Comparison of ENCODE assay signal across 8 mouse cellular contexts in genomic region chr11:85312818-85313217, GRCm38 (mm10). TPM values are rescaled to one million over a fixed set of nuclear protein-coding genes. Genes with fewer than 3 reads are reported as not detected.
DNase-seq lines count a peak whose midpoint lies in the region; ATAC-seq and TF ChIP-seq lines count a peak whose summit lies in the region.

No protein-coding gene starts in this region.

- no peaks in the 10 kb centered on the region for H3K36me3 ChIP-seq in embryonic facial prominence, embryonic 11.5 days (replicated peaks; ENCODE audit: control insufficient read depth, insufficient read depth, low read depth, low read length)
- peaks cover 7% of the 10 kb centered on the region for H3K36me3 ChIP-seq in heart, embryonic 11.5 days (ENCODE audit: control insufficient read depth, insufficient read depth, low read length)
- H3K36me3 ChIP-seq in kidney, embryonic 14.5 days (ENCODE audit: control insufficient read depth, insufficient read depth, low read length): peaks cover 8% of the 10 kb centered on the region; the same call in 1 of the 2 replicates
- H3K36me3 ChIP-seq in limb, embryonic 14.5 days (ENCODE audit: control insufficient read depth, insufficient read depth, low read length): 0 out of 2 replicates have a peak, but pooled peaks cover 2% of the 10 kb centered on the region
- no peaks in the 10 kb centered on the region for H3K36me3 ChIP-seq in myocyte (ENCODE audit: control insufficient read depth, insufficient read depth)

- H3K79me2 ChIP-seq in myocyte (ENCODE audit: control insufficient read depth, insufficient read depth): peaks cover 56% of the 10 kb centered on the region

- no peak for ATAC-seq in embryonic facial prominence, embryonic 11.5 days (replicated peaks; ENCODE audit: insufficient number of reproducible peaks, low FRiP score, low TSS enrichment, low read depth)
- ATAC-seq in heart, embryonic 11.5 days (replicated peaks; ENCODE audit: insufficient number of reproducible peaks, low FRiP score, low TSS enrichment): no peak
- ATAC-seq in kidney, embryonic 14.5 days (ENCODE audit: low FRiP score, low TSS enrichment): no peak
- peak; percentile 60; the same call in 1 of the 2 replicates for ATAC-seq in limb, embryonic 14.5 days (ENCODE audit: low FRiP score, low read depth)

- WGBS in embryonic facial prominence, embryonic 11.5 days: 29% methylated on average over 2 of the region's 2 CpGs
- WGBS in heart, embryonic 11.5 days (ENCODE audit: insufficient replicate concordance): 32% methylated on average over 2 of the region's 2 CpGs
- 18% methylated on average over 2 of the region's 2 CpGs for WGBS in kidney, embryonic 14.5 days
- WGBS in limb, embryonic 14.5 days: 5% methylated on average over 2 of the region's 2 CpGs

- no peaks in the 10 kb centered on the region for H3K27me3 ChIP-seq in embryonic facial prominence, embryonic 11.5 days (ENCODE audit: control insufficient read depth, insufficient read depth, low read length)
- no peaks in the 10 kb centered on the region for H3K27me3 ChIP-seq in heart, embryonic 11.5 days (ENCODE audit: control insufficient read depth, insufficient read depth, low read length)
- H3K27me3 ChIP-seq in kidney, embryonic 14.5 days (ENCODE audit: control insufficient read depth, insufficient read depth, low read length): no peaks in the 10 kb centered on the region
- H3K27me3 ChIP-seq in limb, embryonic 14.5 days (ENCODE audit: control insufficient read depth, insufficient read depth, low read length): no peaks in the 10 kb centered on the region
- H3K27me3 ChIP-seq in myocyte (ENCODE audit: control insufficient read depth, insufficient read depth, insufficient read length): no peaks in the 10 kb centered on the region

- peak overlapping the region; percentile 56 for H3K4me2 ChIP-seq in embryonic facial prominence, embryonic 11.5 days (ENCODE audit: low read depth, low read length)
- peak overlapping the region; percentile 90 for H3K4me2 ChIP-seq in heart, embryonic 11.5 days
- H3K4me2 ChIP-seq in kidney, embryonic 14.5 days (replicated peaks; ENCODE audit: low read depth, low read length): peak overlapping the region; percentile 62
- H3K4me2 ChIP-seq in limb, embryonic 14.5 days (replicated peaks; ENCODE audit: low read depth, low read length, severe bottlenecking): peak overlapping the region; percentile 66
- H3K4me2 ChIP-seq in myocyte (ENCODE audit: low read depth): peak overlapping the region; percentile 75

- H3K4me3 ChIP-seq in embryonic facial prominence, embryonic 11.5 days (ENCODE audit: low read depth, low read length): peak overlapping the region; percentile 82
- peak overlapping the region; percentile 86 for H3K4me3 ChIP-seq in heart, embryonic 11.5 days (ENCODE audit: low read depth, low read length)
- H3K4me3 ChIP-seq in kidney, embryonic 14.5 days (ENCODE audit: low read length): peak overlapping the region; percentile 92
- peak overlapping the region; percentile 92 for H3K4me3 ChIP-seq in limb, embryonic 14.5 days (replicated peaks; ENCODE audit: low read length)
- peak overlapping the region; percentile 88 for H3K4me3 ChIP-seq in myocyte

- no peak overlapping the region for H3K27ac ChIP-seq in embryonic facial prominence, embryonic 11.5 days (replicated peaks; ENCODE audit: low read depth, low read length)
- H3K27ac ChIP-seq in heart, embryonic 11.5 days (ENCODE audit: low read depth, low read length): no peak overlapping the region
- H3K27ac ChIP-seq in kidney, embryonic 14.5 days (ENCODE audit: low read depth, low read length): no peak overlapping the region
- H3K27ac ChIP-seq in limb, embryonic 14.5 days (replicated peaks; ENCODE audit: low read depth, low read length): no peak overlapping the region

- no peak overlapping the region for H3ac ChIP-seq in myocyte (ENCODE audit: control insufficient read depth, insufficient read length)

- H3K9ac ChIP-seq in embryonic facial prominence, embryonic 11.5 days (replicated peaks; ENCODE audit: low read length): no peak overlapping the region
- H3K9ac ChIP-seq in heart, embryonic 11.5 days (ENCODE audit: low read depth, low read length): no peak overlapping the region
- H3K9ac ChIP-seq in kidney, embryonic 14.5 days (ENCODE audit: low read depth, low read length): no peak overlapping the region; the same call in 1 of the 2 replicates
- H3K9ac ChIP-seq in limb, embryonic 14.5 days (ENCODE audit: low read depth, low read length, severe bottlenecking): no peak overlapping the region

- no peaks in the 10 kb centered on the region for H3K9me3 ChIP-seq in embryonic facial prominence, embryonic 11.5 days (replicated peaks; ENCODE audit: control insufficient read depth, low read length)
- H3K9me3 ChIP-seq in heart, embryonic 11.5 days (replicated peaks; ENCODE audit: control insufficient read depth, low read length): no peaks in the 10 kb centered on the region
- no peaks in the 10 kb centered on the region for H3K9me3 ChIP-seq in kidney, embryonic 14.5 days (ENCODE audit: control insufficient read depth, low read length)
- no peaks in the 10 kb centered on the region for H3K9me3 ChIP-seq in limb, embryonic 14.5 days (ENCODE audit: control insufficient read depth, low read length)

- TF ChIP-seq POLR2A in limb, embryonic 14.5 days (IDR thresholded peaks at IDR 0.05; ENCODE audit: borderline replicate concordance, extremely low read depth, insufficient read depth, insufficient read length): no peak
- no peak for TF ChIP-seq POLR2A in myocyte (IDR thresholded peaks at IDR 0.05; ENCODE audit: insufficient read length, low read depth)

- no peaks in the 10 kb centered on the region for H3K4me1 ChIP-seq in embryonic facial prominence, embryonic 11.5 days (ENCODE audit: control insufficient read depth, insufficient read depth, low read length)
- peaks cover 14% of the 10 kb centered on the region; the same call in 1 of the 2 replicates for H3K4me1 ChIP-seq in heart, embryonic 11.5 days (ENCODE audit: control insufficient read depth, insufficient read depth, low read length)
- peaks cover 11% of the 10 kb centered on the region for H3K4me1 ChIP-seq in kidney, embryonic 14.5 days (ENCODE audit: control insufficient read depth, insufficient read depth, low read length)
- peaks cover 13% of the 10 kb centered on the region for H3K4me1 ChIP-seq in limb, embryonic 14.5 days (ENCODE audit: control insufficient read depth, insufficient read depth, low read length)

- DNase-seq in spleen, postnatal 36 days (ENCODE audit: low spot score in 2 of 2): peak; percentile 47 to 56
- no peak for DNase-seq in spleen, adult 12 weeks (ENCODE audit: low spot score)
- DNase-seq in embryonic facial prominence, embryonic 11.5 days (ENCODE audit: low spot score): peak; percentile 89
- DNase-seq in limb, embryonic 14.5 days (ENCODE audit: low spot score): peak; percentile 97
- DNase-seq in yolk sac, embryonic 10.5 days (ENCODE audit: low spot score): no peak

TF ChIP-seq in myocyte, 11 proteins besides CTCF, POLR2A, EP300 and RAD21:
- TF ChIP-seq MYOD1 (IDR thresholded peaks at IDR 0.05; ENCODE audit: control insufficient read depth in 1 of 3, insufficient read length in 2 of 3, low read depth in 2 of 3) (no peak), CEBPB (IDR thresholded peaks at IDR 0.05; ENCODE audit: insufficient read depth, poor library complexity, severe bottlenecking) (no peak), TCF12 (IDR thresholded peaks at IDR 0.05; ENCODE audit: insufficient read depth, poor library complexity, severe bottlenecking) (no peak), POLR2AphosphoS2 (IDR thresholded peaks at IDR 0.05; ENCODE audit: insufficient read length, low read depth) (no peak)

RNA-seq across cellular contexts. Expression of gene Ppm1d, which starts 1.8 kb away (rescaled TPM):
- polyA plus RNA-seq in embryonic facial prominence, embryonic 11.5 days (2014; fragmentation: Nextera tagmentation; extraction: Ambion mirVana): 26.0 and 30.7 TPM in 2 replicates
- polyA plus RNA-seq in heart, embryonic 11.5 days (2014; fragmentation: Nextera tagmentation; extraction: Ambion mirVana): 15.6 and 16.0 TPM in 2 replicates
- polyA plus RNA-seq in kidney, embryonic 14.5 days (2014; fragmentation: Nextera tagmentation; extraction: Ambion mirVana): 18.0 and 22.1 TPM in 2 replicates
- 13.4 and 14.4 TPM in 2 replicates for polyA plus RNA-seq in limb, embryonic 14.5 days (2012; rRNA removed)
- 17.4 and 20.8 TPM in 2 replicates for polyA plus RNA-seq in limb, embryonic 14.5 days (2014; fragmentation: Nextera tagmentation; extraction: Ambion mirVana)
- 6.1 TPM for polyA plus RNA-seq in myocyte (2012; fragmentation: generic; extraction: Trizol)

RNA-seq across cellular contexts. Expression of gene Bcas3, which starts 40.1 kb away (rescaled TPM):
- polyA plus RNA-seq in embryonic facial prominence, embryonic 11.5 days (2014; fragmentation: Nextera tagmentation; extraction: Ambion mirVana): 31.2 and 41.1 TPM in 2 replicates
- 22.1 and 22.8 TPM in 2 replicates for polyA plus RNA-seq in heart, embryonic 11.5 days (2014; fragmentation: Nextera tagmentation; extraction: Ambion mirVana)
- 22.7 and 30.6 TPM in 2 replicates for polyA plus RNA-seq in kidney, embryonic 14.5 days (2014; fragmentation: Nextera tagmentation; extraction: Ambion mirVana)
- 22.2 and 26.6 TPM in 2 replicates for polyA plus RNA-seq in limb, embryonic 14.5 days (2012; rRNA removed)
- 28.2 and 32.1 TPM in 2 replicates for polyA plus RNA-seq in limb, embryonic 14.5 days (2014; fragmentation: Nextera tagmentation; extraction: Ambion mirVana)
- polyA plus RNA-seq in myocyte (2012; fragmentation: generic; extraction: Trizol): 30.1 TPM

Comparison
In these comparisons a context has a peak if more than half of its experiments do, and no peak if none do; other contexts are left out.
1. DNase-seq: peak in spleen, postnatal 36 days (2 of 2), embryonic facial prominence, embryonic 11.5 days (single experiment) and limb, embryonic 14.5 days (single experiment); none in spleen, adult 12 weeks (single experiment) and yolk sac, embryonic 10.5 days (single experiment).
2. Peak in every context shown above with its lines, with median percentiles within 50 percentile points of each other: H3K4me2 ChIP-seq and H3K4me3 ChIP-seq.